Mouse (Mus musculus): ENCODE data around the gene Slc16a12.

- TF ChIP-seq CTCF (IDR thresholded peaks at IDR 0.05; ENCODE audit: low read depth) (no peak), EP300 (optimal IDR thresholded peaks at IDR 0.05) (no peak)
Measured at GRCm38 (mm10) chr19:34755680-34756079, 8.6 kb upstream of the Slc16a12 start.

Data from stomach, postnatal 0 days (tissue).